Mouse (Mus musculus): ENCODE measurements around the gene Trmt61a.

Gene Trmt61a

DNA sequence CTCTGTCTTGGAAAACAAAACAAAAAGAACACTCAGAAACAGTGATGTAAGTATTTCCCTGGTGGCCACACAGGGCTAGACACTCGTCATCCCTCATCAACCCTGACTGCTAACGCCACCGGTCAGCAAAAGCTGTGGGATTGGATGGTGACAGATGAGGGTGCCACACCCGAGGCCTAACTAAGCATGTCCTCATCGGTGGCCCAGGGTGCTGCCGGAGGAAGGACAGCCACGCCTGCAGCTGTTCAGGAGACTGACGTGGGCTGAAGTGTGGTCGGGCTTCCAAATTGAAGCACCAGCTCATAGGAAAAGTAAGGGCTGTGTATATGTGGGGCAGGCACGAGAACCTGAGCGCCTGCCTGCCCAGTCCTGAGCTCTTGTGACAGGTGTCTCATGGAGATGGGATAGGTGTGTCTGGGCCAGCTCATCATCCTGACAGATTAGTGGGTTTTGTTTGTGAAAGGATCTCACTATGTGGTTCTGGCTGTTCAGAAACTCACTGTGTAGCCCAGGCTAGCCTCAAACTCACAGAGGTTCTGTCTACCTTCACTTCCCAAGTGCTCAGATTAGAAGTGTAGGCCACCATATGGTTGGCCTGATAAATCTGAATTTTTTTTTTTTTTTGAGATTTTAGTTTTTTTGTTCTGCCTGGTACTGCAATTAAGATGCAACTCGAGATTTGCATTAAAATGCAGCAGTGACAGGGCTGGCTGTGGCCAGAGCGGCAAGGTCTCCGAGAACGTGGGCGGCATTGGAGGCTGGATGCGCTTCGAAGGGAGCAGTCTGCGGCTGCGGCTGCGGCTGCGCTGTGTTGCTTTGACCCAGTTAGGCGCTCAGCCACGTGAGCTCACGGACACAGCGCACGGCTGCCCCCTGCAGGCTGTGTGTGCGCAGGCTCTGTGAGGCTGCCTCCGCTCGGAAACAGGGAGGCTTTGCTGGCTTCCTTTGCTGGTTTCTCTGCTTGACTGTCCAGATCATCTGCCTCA is 54.2 kb downstream of the Trmt61a start:
- peak; percentile 98 for DNase-seq (ENCODE audit: low read depth, low spot score)

DNA sequence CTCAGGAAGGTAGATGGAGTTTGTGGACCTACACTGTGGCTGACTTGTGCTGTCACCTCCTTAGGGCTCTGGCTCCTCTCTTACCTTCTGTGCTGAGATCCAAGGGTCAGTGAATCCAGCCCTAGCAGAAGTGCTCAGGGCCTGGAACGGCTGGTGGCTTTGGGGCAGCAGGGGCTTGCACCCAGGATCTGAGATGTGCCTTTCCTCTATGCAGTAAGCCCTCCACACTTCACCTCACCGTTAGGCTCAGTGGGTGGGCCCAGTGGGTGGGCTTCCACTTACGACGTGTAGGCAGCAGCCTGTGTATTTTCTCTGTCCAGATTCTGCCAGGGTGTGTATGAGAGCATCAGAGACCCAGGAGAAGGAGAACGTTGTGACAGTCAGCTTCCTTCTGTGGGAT is 55.0 kb downstream of the Trmt61a start:
- DNase-seq (ENCODE audit: low read depth, low spot score): no peak

Measured in brain, adult 2 months (tissue).